Mouse (Mus musculus) gastrocnemius, adult 2 months (tissue): ENCODE measurements at regions not wholly inside any gene's neighbourhood (a gene's known extent, or its start where the extent isn't known, plus 50 kb on each side); places are given as distances from the start of the nearest gene placed in this dataset.

Experiments
- DNase-seq: peaks from one replicate; pipeline ENCODE4 v3.0.0; 2022
- H3K27ac ChIP-seq: fragments of 200-600 bp; 2 replicates; pipeline ENCODE4 v1.8.1; 2022; ENCODE audit warnings: mild to moderate bottlenecking
- H3K4me3 ChIP-seq: fragments of 200-600 bp; 2 replicates; pipeline ENCODE4 v1.8.1; 2022; ENCODE audit warnings: mild to moderate bottlenecking, moderate library complexity
- CTCF ChIP-seq: fragments of 200-600 bp; IDR thresholded peaks from 2 replicates; pipeline ENCODE4 v1.8.1; 2022; ENCODE audit warnings: antibody characterized with exemption, mild to moderate bottlenecking, moderate library complexity
- intact Hi-C: fragments of 180-260 bp; cut with DNase I; formaldehyde crosslinking; loops from one replicate; pipeline ENCODE4 v1.15.1; 2025

DNA sequence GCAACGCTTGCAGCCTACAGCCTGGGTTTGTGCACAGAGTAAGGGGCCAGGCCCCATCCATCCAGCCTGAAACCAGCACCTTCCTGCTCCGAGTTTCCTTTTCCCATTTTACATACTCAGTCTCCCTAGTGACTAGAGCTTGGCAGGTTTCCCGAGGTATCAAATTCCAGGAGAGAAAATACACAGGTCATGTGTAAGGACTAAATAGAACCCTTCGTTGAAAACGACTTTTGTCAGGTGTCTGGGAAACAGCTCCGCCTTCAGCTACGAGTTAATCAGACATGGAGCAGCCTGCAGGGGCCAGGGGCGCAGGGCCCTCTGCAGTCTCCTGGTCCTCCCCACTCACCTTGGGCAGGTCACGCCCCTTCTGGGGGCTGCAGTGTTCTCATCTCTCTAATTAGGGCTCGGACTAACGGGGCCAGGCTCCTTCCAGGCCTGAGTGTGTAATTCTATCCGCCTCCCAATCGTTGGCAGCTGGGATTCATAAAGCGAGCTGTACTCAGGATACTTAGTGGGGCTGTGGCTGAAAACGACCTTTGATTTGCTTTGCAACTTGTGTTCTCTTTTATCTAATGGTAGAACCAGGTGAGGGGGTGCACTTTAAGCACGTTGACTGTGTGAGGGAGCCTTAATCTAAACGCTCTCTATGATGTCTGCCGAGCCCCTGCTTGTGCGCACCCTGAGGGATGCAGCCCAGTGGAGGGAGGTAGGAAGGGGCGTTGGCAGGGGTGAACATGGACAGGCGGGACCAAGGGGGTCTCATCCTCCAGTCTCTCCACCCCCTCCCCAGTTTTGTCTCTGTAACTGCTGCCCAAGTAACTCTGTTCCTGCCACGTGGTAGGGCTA, 147.6 kb upstream of the Mki67 start:
- peak overlapping the region; percentile 39 for H3K4me3 ChIP-seq
- peak; percentile 69 for DNase-seq
- TF ChIP-seq CTCF: no peak
- peak overlapping the region; percentile 62 for H3K27ac ChIP-seq
- intact Hi-C loops: loop anchor here (5.0 kb wide), 1 partner anchor 63 kb away; no protein-coding TSS in a partner anchor

DNA sequence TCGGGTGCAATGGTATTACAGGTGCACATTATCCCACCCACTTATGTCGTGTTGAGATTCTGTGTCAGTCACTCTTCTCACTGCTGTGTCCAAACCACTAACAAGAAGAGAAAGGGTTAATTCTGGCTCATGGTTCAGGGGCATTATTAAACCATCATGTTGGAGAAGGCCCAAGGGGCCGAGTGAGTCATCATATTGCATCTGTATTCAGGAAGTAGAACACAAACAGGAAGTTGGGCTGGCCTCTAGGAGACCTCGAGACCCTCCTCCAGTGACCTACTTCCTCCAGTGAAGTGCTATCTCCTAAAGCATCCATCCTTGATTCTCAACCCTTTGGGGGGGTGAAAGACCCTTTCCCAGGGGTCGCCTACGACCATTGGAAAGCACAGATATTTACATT, 154.8 kb upstream of the Mki67 start:
- Histone ChIP-seq H3K27ac (no peak overlapping the region), H3K4me3 (no peak overlapping the region)
- intact Hi-C loops: no loop called here
- TF ChIP-seq CTCF: no peak
- DNase-seq: no peak

- intact Hi-C loops: no loop called here
These were observed 161.1 kb upstream of the Mki67 start for GRCm38 (mm10) chr7:135877091-135877874.

GRCm38 (mm10) chr7:135878750-135879149, 162.6 kb upstream of the Mki67 start:
- Histone ChIP-seq H3K4me3 (no peak overlapping the region), H3K27ac (peak overlapping the region; percentile 35; the same call in 1 of the 2 replicates)
- intact Hi-C loops: no loop called here

More at GRCm38 (mm10) chr7:135877091-135877874, 161.1 kb upstream of the Mki67 start:
- Histone ChIP-seq H3K4me3 (no peak overlapping the region), H3K27ac (no peak overlapping the region)
- no peak for DNase-seq
- TF ChIP-seq CTCF: no peak

DNA sequence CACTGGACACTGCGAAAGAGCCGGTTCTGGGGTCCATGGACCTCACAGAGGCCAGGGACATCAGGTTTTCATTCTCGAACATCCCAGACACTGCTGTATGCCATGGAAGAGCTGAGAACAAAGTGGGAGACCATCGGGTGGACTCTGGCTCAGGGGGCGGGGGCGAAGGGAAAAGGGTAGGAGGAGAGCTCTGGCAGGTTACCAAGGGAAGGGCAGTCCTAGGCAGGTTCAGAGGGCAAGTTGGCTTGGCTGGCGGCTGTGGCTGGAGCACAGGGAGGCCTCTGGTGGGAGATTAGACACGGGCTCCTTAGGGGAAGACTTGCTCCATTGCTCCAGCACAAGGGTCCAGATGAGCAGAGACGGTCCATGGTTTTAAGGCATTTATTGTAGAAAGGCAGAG, 164.3 kb upstream of the Mki67 start:
- Histone ChIP-seq H3K27ac (no peak overlapping the region), H3K4me3 (no peak overlapping the region)
- intact Hi-C loops: no loop called here
- DNase-seq: no peak
- TF ChIP-seq CTCF: no peak

More at GRCm38 (mm10) chr7:135878750-135879149, 162.6 kb upstream of the Mki67 start:
- TF ChIP-seq CTCF: no peak
- no peak for DNase-seq

DNA sequence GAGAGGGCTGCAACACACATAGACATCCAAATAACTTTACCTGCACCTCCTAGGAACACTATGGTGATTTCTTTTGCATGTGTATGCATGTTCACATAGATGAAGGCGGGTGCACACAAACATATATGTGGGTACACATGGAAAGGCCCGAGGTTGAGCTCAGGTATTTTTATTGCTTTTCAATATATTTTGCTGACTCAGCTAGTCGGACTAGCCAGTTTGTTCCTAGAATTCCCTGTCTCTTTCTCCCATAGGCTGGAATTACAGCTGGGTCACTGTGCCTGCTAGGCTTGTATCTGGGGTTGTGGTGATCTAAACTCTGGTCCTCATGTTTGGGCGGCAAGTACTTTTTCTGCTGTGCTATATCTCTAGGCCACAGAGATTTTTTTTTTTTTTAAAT, 166.1 kb upstream of the Mki67 start:
- no peak for DNase-seq
- no peak for TF ChIP-seq CTCF
- intact Hi-C loops: no loop called here

DNA sequence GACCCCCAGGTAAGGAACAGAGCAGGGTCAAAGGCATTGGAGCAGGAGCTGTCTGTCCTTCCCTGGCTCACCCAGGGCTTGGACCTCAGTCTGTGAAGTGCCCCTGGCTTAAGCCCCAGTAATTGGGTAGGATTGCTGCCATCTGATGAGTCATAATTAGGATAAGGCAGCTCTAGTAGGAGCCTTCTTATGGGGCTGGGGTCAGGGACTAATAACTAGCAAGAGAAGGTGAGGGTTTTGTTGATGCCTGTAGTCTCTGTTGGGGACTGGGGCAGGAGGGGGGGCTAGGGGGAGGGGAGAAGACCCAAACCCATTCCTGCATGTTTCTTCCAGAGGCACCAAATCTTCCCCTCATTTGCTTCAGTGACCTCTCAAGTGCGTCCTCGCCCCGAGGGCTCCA, 172.4 kb upstream of the Mki67 start:
- no peak for DNase-seq
- no peak overlapping the region for H3K4me3 ChIP-seq
- no peak for TF ChIP-seq CTCF
- intact Hi-C loops: no loop called here
- no peak overlapping the region; the same call in 1 of the 2 replicates for H3K27ac ChIP-seq

More for the DNA sequence above, 166.1 kb upstream of the Mki67 start:
- Histone ChIP-seq H3K27ac (no peak overlapping the region), H3K4me3 (no peak overlapping the region)

DNA sequence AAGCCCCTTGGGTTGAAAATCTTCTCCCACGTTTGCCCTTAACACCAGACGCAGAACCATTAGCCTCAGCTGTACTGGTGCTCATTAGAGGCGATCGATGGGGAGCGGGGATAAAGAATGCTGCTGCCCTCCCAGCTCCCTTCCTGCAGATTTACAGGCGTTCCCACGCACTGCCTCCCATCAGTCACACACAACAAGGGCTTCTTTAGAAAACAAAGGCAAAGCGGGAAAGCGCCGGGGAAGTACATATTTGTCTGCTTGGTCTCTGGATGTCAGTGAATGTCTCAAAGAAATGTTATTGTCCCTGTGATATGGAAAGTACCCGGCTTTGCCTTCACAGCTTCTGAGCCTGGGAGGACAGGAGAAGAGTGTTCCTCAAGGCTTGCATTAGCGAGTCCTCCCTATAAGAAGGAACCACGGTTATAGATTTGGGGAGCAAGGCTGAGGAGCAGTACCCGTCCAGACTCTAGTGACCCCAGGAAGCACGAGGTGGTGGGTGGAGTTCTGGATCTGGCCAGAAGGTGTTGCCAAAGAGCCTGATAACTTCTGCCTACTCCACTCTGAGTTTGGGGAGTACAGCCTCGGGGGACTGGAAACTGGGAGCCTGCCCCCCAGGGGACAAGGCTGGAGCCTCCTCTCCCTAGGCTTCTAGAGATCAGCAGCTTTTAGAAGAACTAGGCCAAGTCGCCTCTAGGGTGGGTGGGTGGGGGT, 173.0 kb upstream of the Mki67 start:
- intact Hi-C loops: no loop called here
- Histone ChIP-seq H3K4me3 (peak overlapping the region; percentile 37), H3K27ac (peak overlapping the region; percentile 4; the same call in 1 of the 2 replicates)
- peak; percentile 60 for TF ChIP-seq CTCF
- peak; percentile 45 for DNase-seq

GRCm38 (mm10) chr7:135898876-135899275, 182.7 kb upstream of the Mki67 start:
- no peak for TF ChIP-seq CTCF
- H3K27ac ChIP-seq: no peak overlapping the region; the same call in 1 of the 2 replicates
- intact Hi-C loops: no loop called here
- H3K4me3 ChIP-seq: no peak overlapping the region
- peak; percentile 40 for DNase-seq

DNA sequence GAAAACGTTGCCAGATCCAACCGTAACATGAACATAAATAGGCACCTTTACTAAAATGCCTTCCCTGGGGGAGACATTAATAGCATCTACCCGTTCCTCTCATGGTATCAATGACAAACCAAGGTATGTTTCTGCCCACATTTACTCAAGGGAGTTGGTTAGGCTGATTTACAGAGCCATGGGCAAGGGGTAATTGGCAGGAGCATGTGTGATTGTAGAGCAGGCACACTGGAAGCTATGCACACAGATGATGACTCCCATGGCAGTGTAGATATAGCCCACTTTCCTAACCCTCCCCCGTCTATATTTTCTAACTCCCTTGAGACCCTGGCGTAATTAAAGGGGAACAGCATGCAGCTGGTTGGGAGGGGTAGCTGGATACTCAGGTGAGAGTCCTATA, 183.6 kb upstream of the Mki67 start:
- Histone ChIP-seq H3K4me3 (no peak overlapping the region), H3K27ac (0 out of 2 replicates have a peak overlapping the region, but pooled peaks have one; percentile 8)
- DNase-seq: no peak
- no peak for TF ChIP-seq CTCF
- intact Hi-C loops: no loop called here

- TF ChIP-seq CTCF: no peak
- H3K4me3 ChIP-seq: no peak overlapping the region
- peak; percentile 78 for DNase-seq
- intact Hi-C loops: no loop called here
- no peak overlapping the region for H3K27ac ChIP-seq
These were observed 184.7 kb upstream of the Mki67 start for GRCm38 (mm10) chr7:135900861-135901321.

GRCm38 (mm10) chr7:135902106-135903055, 186.2 kb upstream of the Mki67 start:
- intact Hi-C loops: no loop called here
- Histone ChIP-seq H3K4me3 (no peak overlapping the region), H3K27ac (peak overlapping the region; percentile 43; the same call in 1 of the 2 replicates)
- no peak for TF ChIP-seq CTCF
- no peak for DNase-seq
